Mouse (Mus musculus) testis, adult 2 months (tissue): ENCODE data around the gene Gm49395. TPM values are rescaled to one million over a fixed set of nuclear protein-coding genes. Genes with fewer than 3 reads are reported as not detected.

Source experiments
- H3K27ac ChIP-seq: fragments of 200-500 bp; 2 replicates; pipeline ENCODE4 v1.5.1; 2012; ENCODE audit warnings: low read depth, low read length; ENCODE audit not compliant: control insufficient read depth, insufficient read depth
- H3K27me3 ChIP-seq: fragments of 200-500 bp; 2 replicates; pipeline ENCODE4 v1.6.1; 2012; ENCODE audit warnings: mild to moderate bottlenecking, low read length, moderate library complexity; ENCODE audit not compliant: control insufficient read depth, insufficient read depth
- H3K36me3 ChIP-seq: fragments of 200-500 bp; 2 replicates; pipeline ENCODE4 v1.6.1; 2012; ENCODE audit warnings: mild to moderate bottlenecking, low read length; ENCODE audit not compliant: control insufficient read depth, insufficient read depth
- H3K4me1 ChIP-seq: fragments of 200-500 bp; 2 replicates; pipeline ENCODE4 v1.6.1; 2012; ENCODE audit warnings: low read length; ENCODE audit not compliant: control insufficient read depth, insufficient read depth
- H3K4me3 ChIP-seq: fragments of 200-500 bp; 2 replicates; pipeline ENCODE4 v1.5.1; 2012; ENCODE audit warnings: low read depth, mild to moderate bottlenecking, low read length, moderate library complexity, mixed read lengths; ENCODE audit not compliant: control insufficient read depth
- CTCF ChIP-seq: fragments of 200-500 bp; IDR thresholded peaks from 2 replicates; pipeline ENCODE4 v1.5.1; 2012; ENCODE audit warnings: low read depth, mild to moderate bottlenecking, inconsistent platforms, low read length, moderate library complexity; ENCODE audit not compliant: control insufficient read depth, insufficient read depth, insufficient replicate concordance
- POLR2A ChIP-seq: fragments of 200-500 bp; IDR thresholded peaks from 2 replicates; pipeline ENCODE4 v1.6.1; 2012; ENCODE audit warnings: low read depth, mild to moderate bottlenecking, inconsistent platforms, low read length, moderate library complexity; ENCODE audit not compliant: control insufficient read depth
- polyA plus RNA-seq: library from polyadenylated mRNA; depleted of rRNA; stranded (reverse); fragments of >200 nt; gene quantifications from 2 replicates; pipeline ENCODE4 v1.2.3, GENCODE M21; 2012

Gm49395 gene
- polyA plus RNA-seq, 1 experiment, result not detected

DNA sequence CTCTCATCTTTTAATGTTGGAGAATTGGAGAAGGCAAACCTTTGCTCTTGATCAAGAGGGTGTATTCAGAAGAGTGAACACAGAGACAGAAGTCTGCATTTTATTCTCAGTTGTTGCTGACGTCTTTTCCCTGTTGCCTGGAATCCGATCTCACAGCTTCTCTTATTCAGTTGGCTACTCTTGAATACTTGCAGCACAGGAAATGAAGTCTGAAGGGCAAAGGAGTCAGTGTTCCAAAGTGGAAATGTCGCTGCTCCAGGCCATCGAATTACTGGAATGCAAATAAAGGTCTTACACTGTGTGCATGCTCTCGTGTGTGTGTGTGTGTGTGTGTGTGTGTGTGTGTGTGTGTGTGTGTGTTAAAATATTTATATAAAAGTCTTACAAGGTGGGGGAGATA lies 30.7 kb upstream of the Gm49395 start:
- H3K4me3 ChIP-seq, result no peak overlapping the region
- H3K4me1 ChIP-seq, result no peaks in the 10 kb centered on the region
- no peak overlapping the region for H3K27ac ChIP-seq
- H3K36me3 ChIP-seq, result no peaks in the 10 kb centered on the region
- no peak for TF ChIP-seq POLR2A
- TF ChIP-seq CTCF, result no peak
- H3K27me3 ChIP-seq, result no peaks in the 10 kb centered on the region

- no peaks in the 10 kb centered on the region for H3K36me3 ChIP-seq
- no peak for TF ChIP-seq POLR2A
- no peak for TF ChIP-seq CTCF
- H3K4me1 ChIP-seq, result no peaks in the 10 kb centered on the region
- no peaks in the 10 kb centered on the region for H3K27me3 ChIP-seq
- H3K4me3 ChIP-seq, result no peak overlapping the region
- no peak overlapping the region for H3K27ac ChIP-seq
Measured at GRCm38 (mm10) chr13:115131381-115131780, 29.7 kb upstream of the Gm49395 start.

GRCm38 (mm10) chr13:115130035-115130434 lies 28.3 kb upstream of the Gm49395 start:
- Histone ChIP-seq H3K36me3 (no peaks in the 10 kb centered on the region), H3K4me1 (no peaks in the 10 kb centered on the region), H3K27me3 (no peaks in the 10 kb centered on the region), H3K4me3 (no peak overlapping the region), H3K27ac (no peak overlapping the region)
- TF ChIP-seq POLR2A, result no peak
- no peak for TF ChIP-seq CTCF

GRCm38 (mm10) chr13:115127826-115128225 lies 26.1 kb upstream of the Gm49395 start:
- H3K4me3 ChIP-seq, result no peak overlapping the region
- H3K4me1 ChIP-seq, result no peaks in the 10 kb centered on the region
- H3K27me3 ChIP-seq, result no peaks in the 10 kb centered on the region
- no peaks in the 10 kb centered on the region for H3K36me3 ChIP-seq
- TF ChIP-seq POLR2A (no peak), CTCF (no peak)
- no peak overlapping the region for H3K27ac ChIP-seq

DNA sequence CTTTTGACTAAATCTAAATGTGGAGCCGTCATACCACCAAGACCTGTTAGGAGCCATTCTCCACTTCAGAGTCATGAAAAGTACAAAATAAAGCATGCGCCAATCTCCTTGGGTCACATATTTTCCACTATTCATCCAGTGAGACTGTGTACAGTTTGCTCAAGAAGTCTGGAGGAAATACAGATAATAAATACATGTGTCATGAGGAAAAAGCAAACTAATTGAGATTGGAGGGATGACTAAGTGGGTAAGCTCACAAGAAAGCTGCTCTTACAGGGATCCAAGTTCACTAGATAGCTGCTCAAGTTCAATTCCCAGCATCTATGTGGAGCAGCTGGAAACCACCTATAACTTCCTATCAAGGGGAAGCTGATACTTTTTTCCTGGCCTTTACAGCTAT lies 24.8 kb upstream of the Gm49395 start:
- no peak overlapping the region for H3K27ac ChIP-seq
- no peak for TF ChIP-seq CTCF
- no peak for TF ChIP-seq POLR2A
- H3K4me3 ChIP-seq, result no peak overlapping the region
- no peaks in the 10 kb centered on the region for H3K36me3 ChIP-seq
- H3K4me1 ChIP-seq, result no peaks in the 10 kb centered on the region
- no peaks in the 10 kb centered on the region for H3K27me3 ChIP-seq

DNA sequence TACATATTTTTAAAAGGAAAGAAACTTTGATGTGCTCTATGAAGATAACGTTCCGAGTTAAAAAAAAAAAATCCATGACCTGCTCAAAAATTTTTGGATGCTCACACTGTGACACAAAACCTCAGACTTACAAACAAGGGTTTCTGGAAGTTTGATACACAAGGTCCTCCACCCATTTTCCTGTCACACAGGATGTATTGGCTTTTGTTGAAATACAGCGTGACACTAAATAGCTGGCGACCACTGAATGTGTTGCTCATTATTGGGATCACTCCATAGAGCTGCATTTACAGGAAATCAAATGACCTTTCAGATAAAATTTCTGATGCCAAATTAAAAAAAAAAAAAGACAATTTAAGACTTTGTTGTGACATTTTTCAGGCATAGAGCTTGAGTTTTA lies 23.4 kb upstream of the Gm49395 start:
- Histone ChIP-seq H3K27me3 (no peaks in the 10 kb centered on the region), H3K4me3 (no peak overlapping the region), H3K4me1 (no peaks in the 10 kb centered on the region), H3K36me3 (no peaks in the 10 kb centered on the region), H3K27ac (no peak overlapping the region)
- TF ChIP-seq CTCF, result no peak
- no peak for TF ChIP-seq POLR2A

GRCm38 (mm10) chr13:115124521-115124920 lies 22.8 kb upstream of the Gm49395 start:
- H3K27me3 ChIP-seq, result no peaks in the 10 kb centered on the region
- TF ChIP-seq POLR2A (no peak), CTCF (no peak)
- no peak overlapping the region for H3K27ac ChIP-seq
- H3K4me1 ChIP-seq, result no peaks in the 10 kb centered on the region
- no peak overlapping the region for H3K4me3 ChIP-seq
- H3K36me3 ChIP-seq, result no peaks in the 10 kb centered on the region

GRCm38 (mm10) chr13:115118756-115119155 lies 17.0 kb upstream of the Gm49395 start:
- no peaks in the 10 kb centered on the region for H3K36me3 ChIP-seq
- no peaks in the 10 kb centered on the region for H3K4me1 ChIP-seq
- H3K4me3 ChIP-seq, result no peak overlapping the region
- TF ChIP-seq CTCF, result no peak
- TF ChIP-seq POLR2A, result no peak
- no peak overlapping the region for H3K27ac ChIP-seq
- H3K27me3 ChIP-seq, result no peaks in the 10 kb centered on the region
